ENCODE assay signal across 28 mouse cellular contexts in the genomic region with DNA sequence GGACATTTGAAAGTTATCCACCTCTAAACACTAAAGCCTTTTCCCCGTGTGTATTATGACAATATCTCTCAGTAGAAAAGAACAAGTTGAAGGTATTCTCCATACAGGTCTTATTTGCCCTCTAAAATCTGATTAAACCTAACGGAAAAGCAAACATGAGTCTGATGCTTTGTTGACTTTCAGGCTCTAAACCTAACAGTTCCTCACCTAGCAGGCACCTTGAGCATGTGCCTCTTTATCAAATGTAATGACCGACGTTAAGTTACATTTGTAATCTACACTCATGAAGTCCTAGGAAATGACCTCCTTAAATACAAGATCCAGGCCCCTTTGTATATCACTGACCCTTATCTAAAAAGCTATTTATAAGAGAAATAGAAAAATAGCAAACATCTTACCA.
"Had no signal": no experiment of that assay in that cellular context is flagged by ENCODE, and none has a peak within 500 bp of the region (broad histone marks: within the 10 kb centered on the region; RNA-seq: fewer than 3 reads in every experiment).

No protein-coding gene starts in this region.

- H3K36me3 ChIP-seq: embryonic facial prominence, embryonic 10.5 days; embryonic facial prominence, embryonic 12.5 days; embryonic facial prominence, embryonic 13.5 days; embryonic facial prominence, embryonic 15.5 days; forebrain, embryonic 10.5 days; forebrain, embryonic 12.5 days; forebrain, embryonic 15.5 days had no signal

- ATAC-seq: forebrain, embryonic 13.5 days; forebrain, embryonic 14.5 days; forebrain, embryonic 15.5 days; forebrain, embryonic 16.5 days; forebrain, postnatal 0 days had no signal

- H3K4me1 ChIP-seq: embryonic facial prominence, embryonic 15.5 days; forebrain, embryonic 12.5 days; forebrain, embryonic 13.5 days; forebrain, embryonic 15.5 days had no signal

- H3K4me3 ChIP-seq: embryonic facial prominence, embryonic 10.5 days; embryonic facial prominence, embryonic 12.5 days; embryonic facial prominence, embryonic 13.5 days; embryonic facial prominence, embryonic 15.5 days; erythroblast, embryonic 14.5 days; forebrain, embryonic 10.5 days; forebrain, embryonic 12.5 days; forebrain, embryonic 13.5 days; forebrain, embryonic 15.5 days; gastrocnemius, adult 2 months had no signal

- H3K4me2 ChIP-seq: embryonic facial prominence, embryonic 12.5 days; embryonic facial prominence, embryonic 13.5 days; embryonic facial prominence, embryonic 15.5 days; forebrain, embryonic 12.5 days; forebrain, embryonic 13.5 days; forebrain, embryonic 15.5 days had no signal

- H3K9me3 ChIP-seq: embryonic facial prominence, embryonic 10.5 days; embryonic facial prominence, embryonic 12.5 days; embryonic facial prominence, embryonic 13.5 days; embryonic facial prominence, embryonic 15.5 days; forebrain, embryonic 10.5 days; forebrain, embryonic 12.5 days; forebrain, embryonic 13.5 days; forebrain, embryonic 15.5 days had no signal

- H3K27ac ChIP-seq: embryonic facial prominence, embryonic 10.5 days; embryonic facial prominence, embryonic 12.5 days; embryonic facial prominence, embryonic 13.5 days; embryonic facial prominence, embryonic 15.5 days; forebrain, embryonic 10.5 days; forebrain, embryonic 12.5 days; forebrain, embryonic 13.5 days; forebrain, embryonic 15.5 days; gastrocnemius, adult 2 months had no signal

- H3K27me3 ChIP-seq: embryonic facial prominence, embryonic 12.5 days; embryonic facial prominence, embryonic 15.5 days; forebrain, embryonic 12.5 days; forebrain, embryonic 13.5 days; forebrain, embryonic 15.5 days had no signal

- DNase-seq: cerebellum, adult 18-20 months; cerebellum, adult 2 months; cerebellum, adult 8-10 months; cerebellum, adult 9-10 months; cerebellum, adult 9-11 months; cerebellum, postnatal 10 days; cerebellum, postnatal 14 days; cerebellum, postnatal 25 days; cerebellum, postnatal 36 days; embryo, embryonic 11 days; forebrain, postnatal 0 days; gastrocnemius, adult 2 months; gastrocnemius, postnatal 10 days; gastrocnemius, postnatal 14 days; gastrocnemius, postnatal 25 days; gastrocnemius, postnatal 36 days; heart, adult 18-20 months had no signal

- H3K9ac ChIP-seq: embryonic facial prominence, embryonic 12.5 days; embryonic facial prominence, embryonic 13.5 days; embryonic facial prominence, embryonic 15.5 days; forebrain, embryonic 12.5 days; forebrain, embryonic 13.5 days; forebrain, embryonic 15.5 days; forebrain, postnatal 0 days had no signal
